Mouse (Mus musculus) c-Kit-negative CD71-positive TER-119-positive erythroid progenitor cells, embryonic 14.5 days (primary cell): ENCODE data around the gene Mon2.

ENCODE experiments used
- DNase-seq: peaks from one replicate; pipeline ENCODE4 v3.0.0-alpha.2; 2013; ENCODE audit warnings: low read depth, low spot score

Mon2 gene

DNA sequence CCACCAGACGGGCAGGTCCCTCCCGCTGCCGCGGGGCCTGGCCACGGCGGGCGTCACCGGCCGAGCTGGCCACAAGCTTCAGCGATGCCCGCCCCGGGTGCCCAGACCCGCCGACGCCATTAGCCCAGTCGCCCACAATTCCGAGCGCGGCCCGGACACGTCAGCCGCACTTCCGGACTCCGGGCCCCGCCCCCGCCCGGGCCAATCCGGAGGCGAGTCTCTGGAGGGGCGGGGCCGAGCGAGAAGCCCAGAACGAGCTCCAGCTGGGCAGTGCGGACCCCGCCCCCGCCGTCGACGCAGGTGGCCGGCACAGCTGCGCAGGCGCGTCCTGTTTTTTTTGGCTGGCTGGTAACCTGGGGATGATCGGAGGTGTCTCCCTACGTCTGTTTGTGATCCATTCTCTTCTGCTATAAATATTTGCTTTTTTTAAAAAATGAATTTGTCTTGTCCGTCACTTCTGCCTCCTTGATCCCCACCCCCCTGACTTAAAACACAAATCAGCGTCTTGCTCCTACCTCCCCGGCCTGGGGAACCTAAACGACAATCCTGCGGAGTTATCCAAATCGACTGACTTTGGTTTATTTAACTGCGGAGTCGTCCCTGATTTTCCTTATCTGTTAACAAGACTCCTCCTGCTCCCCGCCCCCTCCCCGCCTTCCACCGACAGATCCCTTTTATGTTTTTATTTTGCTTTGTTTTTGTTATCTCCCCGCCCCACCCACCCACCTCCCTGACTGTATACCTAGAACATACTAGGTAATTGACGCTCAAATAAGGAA, at the start of gene Mon2:
Gene Mon2, minus strand, starts transcription at position 261 of the 779 bp plus-strand sequence.
- peak; percentile 92 for DNase-seq

DNA sequence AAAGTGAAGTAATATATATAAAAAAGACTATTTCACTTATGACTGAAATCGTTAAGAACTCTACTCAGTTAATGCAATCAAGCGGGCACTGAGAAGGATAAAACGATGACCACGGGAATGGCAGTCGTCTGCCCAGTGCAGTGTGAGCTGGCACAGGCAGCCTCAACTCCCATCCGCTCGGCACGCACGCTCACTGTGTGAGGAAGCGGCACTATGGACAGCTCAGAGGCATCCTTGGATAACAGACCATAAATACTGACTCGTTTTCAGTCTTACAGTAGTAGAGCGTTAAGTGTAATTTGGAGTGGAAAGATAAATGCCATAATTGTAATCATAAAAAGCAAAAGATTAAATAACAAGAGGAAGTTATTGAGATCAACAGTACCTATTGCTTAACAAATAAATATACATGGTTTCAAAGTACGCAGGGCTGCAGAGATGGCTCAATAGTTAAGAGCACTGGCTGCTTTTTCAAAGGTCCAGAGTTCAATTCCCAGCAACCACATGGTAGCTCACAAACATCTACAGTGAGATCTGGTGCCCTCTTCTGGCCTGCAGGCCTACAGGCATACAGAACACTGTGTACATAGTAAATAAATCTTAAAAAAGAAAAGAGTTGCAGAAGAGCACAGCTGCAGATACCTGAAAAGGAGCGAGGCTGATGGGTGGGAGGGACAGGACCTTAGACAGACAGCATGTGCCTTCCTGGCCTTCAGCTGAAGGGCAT, 44.5 kb upstream of the Mon2 start:
- no peak for DNase-seq

DNA sequence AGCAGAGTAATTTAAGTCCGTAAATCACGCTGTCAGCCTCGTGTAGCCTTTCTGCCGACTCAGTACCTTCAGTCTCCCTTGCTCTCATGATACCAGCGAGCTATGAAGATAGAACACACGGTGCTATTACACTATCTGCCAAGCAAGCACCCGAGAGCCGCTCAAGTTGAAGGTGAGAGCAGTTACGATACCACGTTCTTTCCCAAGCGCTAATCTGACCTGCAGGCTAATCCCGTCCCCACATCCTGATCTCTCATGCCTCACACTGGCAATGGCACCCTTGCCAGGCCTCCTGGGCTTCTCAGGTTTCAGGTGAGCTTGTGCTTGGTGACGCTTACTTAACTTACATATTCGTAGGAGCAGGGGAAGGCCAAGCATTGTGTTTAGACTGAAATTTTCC, 40.6 kb upstream of the Mon2 start:
- DNase-seq = no peak

DNA sequence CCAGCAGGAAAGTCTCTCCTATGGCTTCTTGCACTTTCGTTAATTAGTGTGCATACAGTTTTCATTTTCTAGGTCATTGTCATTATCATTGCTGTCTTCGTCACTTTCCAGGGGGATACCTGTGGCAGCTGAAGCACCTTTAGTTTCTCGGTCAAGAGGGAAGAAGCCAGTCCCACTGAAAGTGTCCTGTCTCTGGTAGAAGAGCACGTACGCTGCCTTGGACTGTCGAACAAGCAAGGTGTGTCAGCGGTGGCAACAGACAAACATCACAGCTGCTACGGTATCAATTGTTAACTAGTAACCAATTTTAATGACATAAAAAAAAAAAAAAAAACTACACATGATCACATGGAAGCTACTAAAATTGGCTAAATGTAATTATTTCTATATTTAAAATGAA, 37.2 kb upstream of the Mon2 start:
- no peak for DNase-seq

DNA sequence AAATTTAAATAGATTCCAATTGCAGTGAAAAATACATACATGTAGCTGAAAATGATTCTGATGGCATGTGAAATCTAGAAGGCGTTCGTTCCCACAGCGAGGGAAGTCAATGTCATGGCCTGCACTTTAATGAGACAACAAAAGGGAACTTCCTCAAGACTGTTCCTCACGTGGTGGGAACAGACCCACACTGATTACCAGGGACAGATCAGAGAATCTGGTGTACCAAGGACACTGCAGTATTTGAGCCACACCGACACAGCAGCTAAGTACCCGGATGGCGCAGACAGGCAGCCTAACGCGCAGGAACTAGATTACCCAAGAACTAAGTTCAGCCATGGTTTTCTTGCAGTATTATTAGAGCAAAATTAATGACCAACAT, 36.5 kb upstream of the Mon2 start:
- DNase-seq = no peak

DNA sequence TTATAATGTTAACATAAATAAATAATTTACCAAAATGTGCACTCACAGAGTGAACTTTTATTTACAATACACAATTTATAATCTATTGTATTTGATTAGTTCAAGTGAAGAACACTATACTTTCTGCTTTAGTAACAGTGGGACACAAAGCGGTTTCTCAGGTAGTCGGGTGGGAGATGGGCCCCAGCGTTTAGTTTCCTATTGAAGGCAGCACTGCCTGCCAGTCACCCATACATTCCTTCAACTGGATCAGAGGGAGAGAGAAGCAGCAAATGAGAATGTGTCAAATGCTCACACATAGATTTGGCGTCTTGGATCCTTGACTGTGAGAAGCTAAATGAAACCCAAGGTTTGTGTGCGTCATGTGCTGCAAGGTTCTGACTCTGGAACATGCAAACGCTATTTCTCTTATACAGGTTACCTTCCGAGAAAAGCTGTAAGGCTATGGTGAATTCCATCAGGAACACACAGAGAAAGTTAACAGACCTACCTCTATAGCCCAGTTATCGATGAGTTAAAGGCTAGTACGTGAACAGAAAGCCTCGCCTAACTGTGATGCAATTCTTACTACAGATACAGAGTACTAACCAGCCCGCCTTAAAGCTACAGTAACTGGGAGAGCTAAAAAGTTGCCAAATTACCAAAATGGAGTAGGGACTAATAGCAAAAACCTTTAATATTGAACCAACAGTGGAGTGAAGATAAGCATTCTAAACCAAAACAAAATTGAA, 35.9 kb upstream of the Mon2 start:
- DNase-seq = no peak

DNA sequence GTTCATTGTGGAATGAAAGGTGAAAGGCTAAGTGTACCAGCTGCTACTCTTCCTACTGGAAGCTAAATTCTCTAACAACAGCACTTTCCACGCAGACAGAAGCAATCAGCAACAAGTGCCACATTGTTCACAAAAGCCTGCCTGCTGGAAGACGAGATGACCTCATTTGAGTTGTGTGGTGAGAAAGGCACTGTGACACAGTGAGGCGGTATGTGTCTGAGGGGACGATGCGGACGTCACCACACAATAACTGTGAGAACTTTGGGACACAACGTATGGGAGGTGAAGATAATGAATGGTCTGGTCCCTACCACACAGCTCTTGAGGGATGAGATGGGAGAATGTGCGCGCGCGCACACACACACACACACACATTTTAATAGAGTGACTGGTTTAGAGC, 34.2 kb upstream of the Mon2 start:
- DNase-seq = no peak

DNA sequence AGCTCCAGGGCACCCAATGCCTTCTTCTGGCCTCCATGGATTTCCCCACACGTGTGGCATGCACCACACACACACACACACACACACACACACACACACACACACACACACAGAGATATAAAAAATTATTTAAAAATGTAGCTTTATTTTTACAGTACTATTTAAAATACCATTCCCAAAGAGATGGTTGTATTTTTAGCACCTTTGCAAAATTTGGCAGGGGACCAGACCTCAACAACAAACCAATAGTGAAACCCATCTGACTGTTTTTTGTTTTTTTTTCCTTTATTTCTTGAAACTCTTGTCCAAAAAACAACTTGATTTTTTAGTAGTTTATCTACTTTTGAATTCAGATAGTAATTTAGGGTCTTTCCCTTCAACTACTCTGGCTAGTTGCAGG, 32.2 kb upstream of the Mon2 start:
- no peak for DNase-seq

DNA sequence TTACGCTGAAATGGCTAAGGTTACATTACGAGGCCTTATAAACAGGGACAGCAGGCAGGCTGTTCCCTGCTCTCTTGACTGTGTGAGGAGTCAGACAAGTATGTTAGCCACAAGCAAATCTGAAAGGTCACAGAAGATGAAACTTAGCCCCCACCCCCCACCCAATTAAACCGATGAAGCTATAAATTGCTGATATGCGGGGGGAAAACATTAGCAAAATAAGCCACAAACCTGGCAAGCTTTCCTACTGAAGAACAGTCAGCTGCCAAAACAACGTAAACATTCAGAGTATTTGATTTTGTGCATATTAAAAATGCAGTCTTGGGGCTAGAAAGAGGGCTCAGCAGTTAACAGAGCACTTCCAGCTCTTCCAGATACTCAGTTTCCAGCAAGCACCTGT, 31.8 kb upstream of the Mon2 start:
- DNase-seq = no peak

DNA sequence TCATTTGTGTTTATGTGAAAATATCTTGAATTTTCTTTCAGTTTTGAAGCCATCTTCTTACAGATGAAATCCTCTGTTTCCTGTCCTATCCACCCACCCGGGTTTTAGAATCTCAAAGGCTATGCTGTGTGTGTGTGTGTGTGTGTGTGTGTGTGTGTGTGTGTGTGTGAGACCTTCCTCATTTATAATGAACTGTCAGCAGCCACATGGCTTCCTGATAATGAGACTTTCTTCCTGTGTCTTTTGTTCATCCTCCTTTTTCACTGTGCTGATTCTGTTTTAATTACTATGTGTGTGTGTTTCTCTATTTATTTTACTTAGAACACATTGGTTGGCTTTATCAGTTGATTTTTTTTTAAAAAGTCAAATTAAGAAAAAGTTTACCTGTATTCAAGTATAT, 25.0 kb upstream of the Mon2 start:
- no peak for DNase-seq

DNA sequence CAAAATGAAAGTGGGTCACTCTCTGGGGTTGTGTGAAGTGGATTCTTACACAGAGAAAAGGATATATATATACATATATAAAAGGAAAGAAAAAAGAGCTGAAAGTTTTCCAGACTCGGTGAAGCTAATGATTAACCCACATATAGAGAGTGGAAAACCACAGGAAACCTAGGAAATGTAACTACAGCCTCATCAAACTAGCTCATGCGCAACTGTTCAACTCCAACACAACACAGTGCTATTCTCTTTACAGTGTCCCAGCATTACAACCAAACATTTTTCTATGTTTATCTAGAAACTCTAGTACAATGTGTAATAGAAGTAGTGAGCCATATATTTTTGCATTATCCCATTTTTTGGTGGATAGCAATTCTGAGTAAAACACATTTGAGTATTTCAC, 24.3 kb upstream of the Mon2 start:
- DNase-seq = no peak

DNA sequence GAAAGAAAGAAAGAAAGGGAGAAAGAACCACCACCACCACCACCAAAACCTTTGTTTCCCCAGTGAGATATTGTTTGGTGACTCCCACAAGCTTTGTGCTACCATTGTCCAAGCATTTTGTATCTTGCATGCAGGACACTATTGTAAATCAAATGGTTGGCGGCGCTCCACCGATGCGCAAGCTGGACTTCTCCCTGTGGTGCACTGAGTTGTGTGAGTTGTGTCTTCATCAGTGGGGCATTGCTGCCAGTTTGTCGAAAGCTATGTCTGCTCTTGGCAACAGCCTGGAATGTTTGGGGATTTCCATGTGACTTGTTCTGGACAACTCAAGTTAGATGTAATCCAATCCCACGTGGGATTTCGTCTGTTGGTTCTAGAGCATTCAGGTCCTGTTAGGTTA, 18.2 kb upstream of the Mon2 start:
- no peak for DNase-seq

DNA sequence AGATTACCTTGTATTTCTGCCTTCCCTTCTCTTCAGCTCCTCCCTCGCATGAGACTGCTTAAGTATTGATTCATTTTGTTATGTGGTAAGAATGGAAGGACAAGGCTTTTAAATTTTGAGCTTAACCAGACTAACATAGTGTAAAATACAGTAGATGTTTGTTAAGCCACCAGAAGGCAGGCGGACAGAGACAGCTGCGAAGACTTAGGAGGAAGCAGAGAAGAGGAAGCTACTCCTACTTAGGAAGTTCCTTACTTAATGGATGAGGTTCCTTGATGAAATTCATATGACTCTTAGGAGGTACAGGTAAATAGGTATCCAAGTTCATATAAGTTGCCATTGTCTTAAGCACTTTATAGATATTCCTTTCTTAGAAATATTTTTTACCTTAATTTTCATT, 16.3 kb upstream of the Mon2 start:
- DNase-seq = no peak

DNA sequence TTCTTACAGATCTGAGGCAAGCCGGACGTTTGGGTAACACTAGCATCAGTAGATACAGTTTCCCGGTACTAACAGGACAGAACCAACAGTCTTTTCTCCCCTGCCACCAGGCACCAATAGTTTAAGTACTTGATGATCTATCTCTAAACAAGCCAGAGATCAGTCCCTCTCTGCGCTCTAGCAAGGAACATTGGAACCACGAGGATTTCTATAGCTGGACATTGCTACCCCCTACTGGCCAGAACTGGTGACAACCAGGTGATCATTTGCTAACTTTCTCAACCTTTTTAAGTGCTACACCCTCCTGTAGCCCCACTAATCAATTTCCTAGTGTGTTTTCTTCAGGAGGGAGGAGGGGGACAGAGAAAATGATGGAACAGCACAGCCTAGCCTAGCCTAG, 15.4 kb upstream of the Mon2 start:
- DNase-seq = peak; percentile 20

DNA sequence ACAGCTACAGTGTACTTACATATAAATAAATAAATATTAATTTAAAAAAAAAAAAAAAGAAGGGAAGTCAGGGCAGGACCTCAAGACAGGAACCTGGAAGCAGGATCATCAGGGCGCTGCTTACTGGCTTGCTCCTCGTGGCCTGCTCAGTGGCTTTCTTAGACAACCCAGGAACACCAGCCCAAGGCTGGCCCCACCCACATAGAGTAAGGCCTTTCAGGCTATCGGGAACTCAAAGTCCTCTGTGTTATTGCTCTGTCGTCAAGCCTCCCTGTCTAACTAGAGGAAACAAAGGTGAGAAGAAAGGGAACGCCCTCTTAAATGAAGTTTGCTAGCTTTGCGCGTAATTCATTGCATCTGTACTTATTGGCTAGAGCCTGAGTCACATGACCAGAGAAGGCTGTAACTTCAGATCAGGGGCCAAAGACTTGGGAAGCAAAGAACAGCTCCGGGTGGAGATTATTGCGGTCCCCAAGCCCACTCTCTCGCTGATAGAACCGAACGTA, 13.2 kb upstream of the Mon2 start:
- no peak for DNase-seq

DNA sequence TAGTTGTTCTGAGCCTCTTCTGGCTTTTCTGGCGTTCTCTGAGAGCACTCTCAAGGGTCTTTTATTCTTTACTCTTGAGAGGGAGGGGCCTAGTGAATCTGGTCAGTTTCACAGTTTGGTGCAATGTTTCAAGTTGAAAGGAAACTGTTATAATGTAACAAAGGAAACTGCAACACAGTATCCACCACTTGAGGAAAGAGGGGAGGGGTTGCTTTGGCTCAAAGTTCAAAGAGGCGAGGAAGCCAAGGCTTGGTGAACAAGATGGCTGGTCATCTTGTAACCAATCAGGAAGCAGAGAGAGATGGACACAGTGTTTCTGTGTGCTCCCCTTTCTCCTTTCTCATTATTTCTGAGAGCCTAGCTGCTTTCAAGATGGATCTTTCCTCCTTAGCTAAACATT, 10.5 kb upstream of the Mon2 start:
- no peak for DNase-seq

DNA sequence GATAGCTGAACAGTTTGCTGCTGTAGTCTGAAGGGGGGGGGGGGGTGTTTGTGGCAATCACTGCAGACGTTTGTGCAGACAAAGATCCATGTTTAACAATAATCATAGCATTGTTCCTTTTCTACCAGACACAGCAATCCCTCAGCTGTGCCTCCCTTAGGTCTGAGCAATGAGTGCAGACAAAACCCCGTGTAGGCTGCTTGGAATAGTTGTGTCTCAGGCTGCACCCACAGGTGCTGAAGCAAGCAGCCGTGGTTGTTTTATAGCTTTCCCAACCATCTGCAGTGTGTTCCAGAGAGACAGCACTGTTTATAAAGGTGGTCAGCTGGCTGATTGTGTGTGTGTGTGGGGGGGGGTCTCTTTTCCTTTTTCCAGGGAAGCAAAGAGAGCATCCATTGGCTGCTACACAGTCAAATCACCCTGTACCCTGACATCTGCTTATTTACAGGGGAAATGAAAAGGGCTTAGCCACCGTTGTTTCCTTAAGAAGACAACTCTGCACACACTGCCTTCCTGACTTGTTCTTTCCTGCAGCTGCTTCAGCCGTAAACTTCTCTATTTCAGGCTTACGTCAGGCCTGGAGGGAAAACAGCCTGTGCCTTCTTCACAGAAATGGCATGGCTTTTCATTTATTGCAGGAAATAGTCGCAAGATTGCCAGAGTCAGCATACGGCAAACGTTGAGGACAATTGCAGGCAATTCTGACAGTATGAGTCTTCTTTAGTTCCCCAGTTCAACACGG, 8.8 kb upstream of the Mon2 start:
- DNase-seq = no peak

DNA sequence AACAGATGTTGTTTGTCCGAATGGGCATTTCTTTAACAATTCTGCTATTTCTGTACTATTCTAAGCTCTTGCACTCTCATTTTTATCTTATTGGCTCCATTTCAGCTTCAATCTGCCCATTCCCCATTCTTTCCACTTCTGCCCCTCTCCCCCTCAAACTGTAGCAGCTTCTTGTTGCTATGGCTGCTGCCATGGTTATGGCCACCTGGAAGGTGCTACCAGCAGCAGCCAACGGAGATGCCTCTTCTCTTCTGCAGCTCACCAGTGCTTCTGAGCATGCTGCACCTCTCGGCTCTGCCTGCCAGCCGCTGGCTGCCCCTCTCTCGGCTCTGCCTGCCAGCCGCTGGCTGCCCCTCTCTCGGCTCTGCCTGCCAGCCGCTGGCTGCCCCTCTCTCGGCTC, 8.0 kb upstream of the Mon2 start:
- DNase-seq = no peak

DNA sequence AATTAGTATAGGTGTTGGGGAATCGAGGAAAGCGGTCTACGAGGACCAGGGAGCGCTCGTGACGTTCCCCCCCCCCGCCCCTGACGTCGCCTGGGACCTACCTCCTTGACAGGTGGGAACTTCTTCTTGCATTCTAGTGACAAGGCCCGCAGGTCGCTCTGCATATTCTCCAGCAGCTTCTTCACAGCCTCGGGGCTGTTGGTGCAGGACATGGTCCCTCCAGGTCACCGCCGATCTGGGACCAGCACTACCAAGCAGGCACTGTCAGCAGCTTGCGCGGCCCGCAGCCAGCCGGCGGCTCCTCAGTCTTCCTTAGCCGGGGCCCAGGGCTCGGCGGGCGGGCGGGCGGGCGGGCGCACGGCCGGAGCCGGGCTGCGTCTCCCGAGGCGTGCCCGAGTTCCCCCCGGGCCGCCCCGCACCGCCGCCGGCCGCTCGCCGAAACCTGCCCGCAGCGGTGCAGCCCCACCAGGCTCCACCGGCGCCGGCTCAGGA, 508 bp downstream of the Mon2 start:
- DNase-seq = peak; percentile 12

DNA sequence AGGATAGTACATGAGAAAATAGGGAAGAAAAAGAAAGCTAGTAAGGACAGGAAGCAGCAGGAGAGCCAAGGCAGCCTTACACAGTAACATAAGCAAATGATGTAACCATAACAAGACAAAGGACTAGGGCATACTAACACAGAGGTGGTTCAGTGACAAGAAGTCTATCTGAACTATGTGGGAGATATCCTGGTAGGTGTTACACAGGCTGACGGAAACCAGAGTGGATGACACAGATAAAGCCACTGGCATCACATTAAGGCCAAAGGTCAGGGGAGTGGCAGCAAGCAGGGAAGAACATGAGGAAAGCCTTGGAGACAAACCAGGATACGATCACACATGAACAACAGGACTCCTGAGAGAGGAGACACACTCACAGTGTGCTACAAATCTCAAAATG, 4.3 kb downstream of the Mon2 start:
- DNase-seq = no peak

DNA sequence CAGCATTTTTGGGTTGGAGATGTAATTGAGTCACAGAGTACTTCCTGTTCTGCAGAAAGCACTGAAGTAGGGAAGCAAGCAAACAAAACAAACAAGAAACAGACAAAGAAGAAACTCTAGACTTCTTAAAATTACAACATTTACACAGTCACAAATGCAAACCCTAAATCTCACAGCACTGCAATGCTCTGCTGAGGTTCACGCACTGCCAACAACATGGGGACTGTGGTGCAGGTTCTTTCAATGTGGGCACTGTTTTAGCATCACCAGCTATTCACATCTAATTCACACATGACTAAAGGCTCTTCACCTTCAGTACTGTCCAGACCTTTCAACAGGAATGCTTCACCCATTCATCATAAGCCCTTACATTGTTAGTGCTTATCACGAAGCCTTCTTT, 13.3 kb downstream of the Mon2 start:
- DNase-seq = no peak

DNA sequence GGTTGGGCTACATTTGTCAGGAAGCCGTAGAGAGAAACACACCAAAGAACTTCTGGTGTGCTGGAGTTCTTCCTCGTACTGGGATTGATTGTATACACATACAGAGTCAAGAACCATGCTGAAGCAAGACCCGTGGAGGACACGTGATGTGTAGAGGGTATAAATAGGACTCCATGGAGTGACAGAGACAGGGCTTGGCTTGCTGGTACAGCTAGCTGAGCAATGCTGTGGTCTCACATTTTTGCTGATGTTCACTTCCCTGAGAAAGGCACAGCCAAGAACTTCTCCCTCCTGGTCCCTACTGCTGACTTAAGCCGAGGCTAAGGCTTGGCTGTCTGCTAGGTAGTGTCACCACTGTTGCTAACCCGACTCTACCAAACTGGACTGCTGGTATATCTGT, 15.5 kb downstream of the Mon2 start:
- no peak for DNase-seq
